Mouse (Mus musculus): Measurements from ENCODE around the gene Pradc1. TPM values are rescaled to one million over a fixed set of nuclear protein-coding genes. Genes with fewer than 3 reads are reported as not detected.

Pradc1 gene
- polyA plus RNA-seq, 1 experiment = 53.5 TPM

GRCm38 (mm10) chr6:85431842-85432431 lies 19.8 kb downstream of the Pradc1 start, which contains the start of gene Smyd5:
Smyd5 (plus strand) TSS chr6:85431989.
- no peak for TF ChIP-seq GATA1 (IDR thresholded peaks at IDR 0.05; ENCODE audit: low read length)

DNA sequence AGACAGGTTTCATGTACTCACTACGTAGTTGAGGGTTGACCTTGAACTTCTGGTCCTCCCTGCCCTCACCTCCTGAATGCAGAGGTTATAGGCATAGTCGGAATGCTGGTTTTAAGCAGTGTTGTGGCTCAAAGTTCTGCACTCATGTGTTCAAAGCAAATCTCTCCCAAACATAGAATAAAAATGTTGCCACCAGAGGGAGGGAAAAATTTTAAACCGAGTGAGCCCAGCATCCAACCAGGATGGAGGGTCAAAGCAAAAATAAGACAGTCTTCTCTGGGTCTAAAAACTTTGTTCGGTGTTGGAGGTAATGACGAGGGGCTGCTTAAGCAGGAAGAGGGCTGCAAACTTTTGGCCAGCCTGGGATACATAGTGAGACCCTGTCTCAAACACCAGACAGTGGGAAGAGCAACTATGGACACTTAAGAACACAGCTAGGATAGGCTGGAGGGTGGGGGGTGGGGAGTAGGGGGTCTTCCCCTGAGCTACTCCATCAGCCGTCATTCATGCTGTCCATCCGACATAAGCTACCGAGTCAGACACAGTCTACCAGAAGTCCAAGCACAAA lies 20.4 kb downstream of the Pradc1 start:
- no peak for TF ChIP-seq GATA1 (IDR thresholded peaks at IDR 0.05; ENCODE audit: low read length)

DNA sequence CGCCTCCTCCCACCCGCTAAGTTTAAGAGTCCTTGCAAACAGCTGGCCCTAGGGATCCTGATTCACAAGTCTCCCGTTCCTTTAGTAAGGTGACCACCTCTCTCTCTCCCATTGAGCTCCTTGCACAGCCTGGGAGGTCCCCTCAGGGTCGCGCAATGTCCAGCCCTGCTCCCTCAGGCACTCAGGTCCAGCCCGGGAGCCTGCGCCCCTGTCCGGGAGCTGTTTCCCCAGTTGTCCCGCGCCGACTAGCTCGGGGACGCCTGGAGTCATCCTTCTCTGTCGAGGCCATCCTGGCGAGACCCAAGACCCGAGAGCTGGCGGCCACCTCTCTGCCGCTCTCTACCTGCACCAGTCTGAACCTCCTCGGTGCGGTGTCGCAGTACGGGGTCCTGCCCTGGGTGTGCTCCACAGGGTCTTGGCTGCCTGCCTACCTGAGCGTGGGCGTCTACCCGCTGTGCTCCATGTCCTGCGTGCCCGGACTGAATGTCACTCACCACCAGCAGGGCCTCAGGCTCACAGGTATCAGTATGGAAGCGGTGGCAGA lies 27.9 kb downstream of the Pradc1 start, which contains the start of gene Noto:
Gene Noto (plus strand): TSS at position 51 of the 544 bp plus-strand sequence.
- no peak for TF ChIP-seq GATA1 (IDR thresholded peaks at IDR 0.05; ENCODE audit: low read length)

DNA sequence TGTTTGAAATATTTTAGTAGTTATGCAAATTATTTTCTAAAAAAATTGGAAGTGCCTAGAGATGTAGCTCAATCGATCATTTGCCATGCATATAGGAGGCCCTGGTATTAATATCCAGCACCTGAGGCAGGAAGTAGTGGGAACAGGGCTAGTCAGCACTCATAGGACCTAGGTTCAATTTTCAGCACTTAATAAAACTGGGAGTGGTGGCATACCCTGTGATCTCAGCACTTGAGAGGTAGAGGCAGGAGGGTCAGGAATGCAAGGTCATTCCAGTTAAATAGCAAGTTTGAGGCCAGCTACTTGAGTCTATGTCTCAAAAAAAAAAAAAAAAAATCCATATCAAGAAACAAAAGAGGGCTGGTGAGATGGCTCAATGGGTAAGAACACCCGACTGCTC lies 32.6 kb downstream of the Pradc1 start:
- TF ChIP-seq GATA1 (IDR thresholded peaks at IDR 0.05; ENCODE audit: low read length) = no peak

GRCm38 (mm10) chr6:85415829-85416228 lies 35.9 kb downstream of the Pradc1 start:
- TF ChIP-seq GATA1 (IDR thresholded peaks at IDR 0.05; ENCODE audit: low read length) = no peak

GRCm38 (mm10) chr6:85410771-85411273 lies 40.9 kb downstream of the Pradc1 start:
- no peak for TF ChIP-seq GATA1 (IDR thresholded peaks at IDR 0.05; ENCODE audit: low read length)

DNA sequence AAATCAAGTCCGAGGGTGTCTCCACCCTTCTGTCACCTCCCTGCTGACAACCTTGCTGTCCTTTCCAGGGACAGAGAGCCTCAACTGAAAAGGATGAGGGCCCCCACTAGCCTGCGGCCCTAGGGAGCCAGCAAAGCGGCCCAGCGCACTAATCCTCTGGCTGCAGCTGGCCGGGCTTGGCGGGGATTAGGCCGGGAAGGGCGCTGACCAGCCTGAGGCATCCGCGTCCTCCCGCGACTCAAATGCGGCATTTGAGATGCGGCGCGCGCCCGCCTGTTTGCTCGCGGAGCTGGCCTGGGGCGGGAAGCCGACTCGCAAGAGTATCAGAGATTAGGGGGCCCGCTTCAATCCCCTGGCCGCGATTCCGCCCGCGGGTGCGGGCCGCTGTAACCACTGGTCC lies 42.8 kb downstream of the Pradc1 start:
- TF ChIP-seq GATA1 (IDR thresholded peaks at IDR 0.05; ENCODE audit: low read length) = no peak

- TF ChIP-seq GATA1 (IDR thresholded peaks at IDR 0.05; ENCODE audit: low read length) = no peak
Measured at GRCm38 (mm10) chr6:85403039-85403438, 48.7 kb downstream of the Pradc1 start.

DNA sequence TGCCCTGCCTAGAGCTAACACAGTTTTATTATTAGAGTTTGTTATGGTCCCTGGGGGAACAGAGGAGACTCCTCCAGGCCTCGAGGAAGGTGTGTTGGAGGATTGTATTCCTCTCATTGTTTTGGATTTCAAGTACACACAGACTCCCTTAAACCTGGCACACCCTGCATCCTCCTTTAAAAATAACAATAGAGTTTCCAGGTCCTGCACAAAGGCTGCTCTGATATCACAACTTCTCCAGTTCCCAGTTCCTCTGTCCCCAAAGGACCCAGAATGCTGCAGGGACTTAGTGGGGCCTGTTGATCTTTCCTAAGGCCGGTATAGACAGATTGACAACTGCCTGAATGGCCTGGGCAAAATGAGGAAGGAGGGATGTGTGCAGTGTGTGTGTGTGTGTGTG lies 49.2 kb downstream of the Pradc1 start:
- no peak for TF ChIP-seq GATA1 (IDR thresholded peaks at IDR 0.05; ENCODE audit: low read length)

GRCm38 (mm10) chr6:85399715-85400114 lies 52.1 kb downstream of the Pradc1 start:
- no peak for TF ChIP-seq GATA1 (IDR thresholded peaks at IDR 0.05; ENCODE audit: low read length)

DNA sequence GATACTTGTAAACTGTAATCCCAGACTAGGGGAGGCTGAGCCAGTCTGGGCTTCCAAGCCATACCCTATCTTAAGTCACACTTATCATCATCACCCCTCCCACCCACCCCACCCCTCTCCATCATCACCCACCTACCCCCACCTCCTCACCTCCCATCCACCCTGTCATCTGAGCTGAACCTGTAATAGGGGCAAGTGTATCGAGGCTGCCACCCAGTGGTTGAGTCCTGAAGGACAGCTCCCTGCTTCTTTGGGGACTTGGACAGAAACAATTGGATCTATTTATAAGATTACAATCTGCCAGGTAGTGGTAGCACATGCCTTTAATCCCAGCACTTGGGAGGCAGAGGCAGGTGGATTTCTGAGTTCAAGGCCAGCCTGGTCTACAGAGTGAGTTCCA lies 54.6 kb downstream of the Pradc1 start:
- TF ChIP-seq GATA1 (IDR thresholded peaks at IDR 0.05; ENCODE audit: low read length) = no peak

Other genes with a start within 250 kb of the Pradc1 start
- 0.33 and 0.89 TPM in 2 replicates for gene Sfxn5, start 118.5 kb downstream of the Pradc1 start, polyA plus RNA-seq (2012)
- gene Rab11fip5, start 77.3 kb downstream of the Pradc1 start, polyA plus RNA-seq (2012) = 0.70 and 0.85 TPM in 2 replicates
- gene Noto, start 28.1 kb downstream of the Pradc1 start, polyA plus RNA-seq (2012) = not detected in 2 replicates
- gene Smyd5, start 20.0 kb downstream of the Pradc1 start, polyA plus RNA-seq (2012) = 9.5 and 41.8 TPM in 2 replicates
- 58.7 and 60.7 TPM in 2 replicates for gene Cct7, start 456 bp downstream of the Pradc1 start, polyA plus RNA-seq (2012)
- not detected in 2 replicates for gene Fbxo41, start 51.0 kb upstream of the Pradc1 start, polyA plus RNA-seq (2012)
- not detected in 2 replicates for gene Egr4, start 61.6 kb upstream of the Pradc1 start, polyA plus RNA-seq (2012)
- 1.3 and 1.7 TPM in 2 replicates for gene Alms1, start 135.6 kb upstream of the Pradc1 start, polyA plus RNA-seq (2012)